Mouse (Mus musculus) cerebellum, adult 2 months (tissue): Measurements from ENCODE around the gene Cyb5r4. TPM values are rescaled to one million over a fixed set of nuclear protein-coding genes. Genes with fewer than 3 reads are reported as not detected.
A peak's percentile ranks its signal among the peaks of the same experiment; 100 is the strongest.

Experiments used
- DNase-seq, 2 experiments: peaks; one replicate each; pipeline ENCODE4 v3.0.0; 2021
- H3K27ac ChIP-seq: fragments of 200-500 bp; 2 replicates; pipeline ENCODE4 v1.5.1; 2012; ENCODE audit warnings: low read length, control low read depth, inconsistent platforms; ENCODE audit not compliant: insufficient read depth
- H3K27me3 ChIP-seq: fragments of 200-500 bp; 2 replicates; pipeline ENCODE4 v1.6.1; 2012; ENCODE audit warnings: inconsistent platforms, mild to moderate bottlenecking, low read length, moderate library complexity; ENCODE audit not compliant: control insufficient read depth, insufficient read depth
- H3K4me1 ChIP-seq: fragments of 200-500 bp; 2 replicates; pipeline ENCODE4 v1.6.1; 2011; ENCODE audit warnings: low read length; ENCODE audit not compliant: control insufficient read depth, insufficient read depth
- H3K4me3 ChIP-seq: fragments of 200-500 bp; replicated peaks from 2 replicates; pipeline ENCODE3; 2011; ENCODE audit warnings: mild to moderate bottlenecking, low read depth, low read length, control low read depth; ENCODE audit not compliant: insufficient read depth
- CTCF ChIP-seq: fragments of 200-500 bp; IDR thresholded peaks from 2 replicates; pipeline ENCODE4 v1.5.1; 2011; ENCODE audit warnings: low read depth, mild to moderate bottlenecking, control low read depth, low read length, moderate library complexity, borderline replicate concordance; ENCODE audit not compliant: insufficient read depth
- POLR2A ChIP-seq: fragments of 200-500 bp; IDR thresholded peaks from 2 replicates; pipeline ENCODE4 v1.6.1; 2011; ENCODE audit warnings: low read length, control low read depth, borderline replicate concordance; ENCODE audit not compliant: insufficient read depth
- WGBS: fragments of 180-500 bp; shearing (Covaris S2); methylation state at CpG from one replicate; pipeline ENCODE4 v1.1.7; 2018; 5-methylcytosine and 5-hydroxymethylcytosine counted together
- polyA plus RNA-seq: library from polyadenylated mRNA; depleted of rRNA; stranded (reverse); fragments of >200 nt; gene quantifications from 2 replicates; pipeline ENCODE4 v1.2.3, GENCODE M21; 2012

The Cyb5r4 gene
- polyA plus RNA-seq, 1 experiment: 34.3 TPM

DNA sequence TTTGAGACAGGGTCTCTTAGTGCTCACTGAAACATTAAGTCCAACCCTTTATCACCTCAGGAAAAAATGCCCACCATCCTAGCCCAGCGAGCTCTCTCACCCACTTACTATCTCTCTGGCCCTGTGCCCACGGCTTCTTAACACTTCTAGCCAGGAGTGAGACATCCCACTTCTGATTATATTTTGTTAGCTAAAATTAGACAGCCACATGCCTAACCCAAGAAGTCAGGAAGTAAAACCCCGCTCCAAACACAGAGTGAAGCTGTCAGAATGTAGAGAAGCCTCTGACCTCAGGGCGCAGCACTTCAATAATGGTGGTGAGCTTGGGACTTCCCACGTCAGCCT lies 16.4 kb upstream of the Cyb5r4 start:
- Histone ChIP-seq H3K4me1 (peaks cover 16% of the 10 kb centered on the region), H3K27ac (peak overlapping the region; percentile 43; the same call in 1 of the 2 replicates), H3K27me3 (no peaks in the 10 kb centered on the region), H3K4me3 (no peak overlapping the region)
- DNase-seq: no peak
- 73% methylated on average over 5 of the region's 5 CpGs for WGBS
- TF ChIP-seq POLR2A: no peak
- TF ChIP-seq CTCF: no peak

DNA sequence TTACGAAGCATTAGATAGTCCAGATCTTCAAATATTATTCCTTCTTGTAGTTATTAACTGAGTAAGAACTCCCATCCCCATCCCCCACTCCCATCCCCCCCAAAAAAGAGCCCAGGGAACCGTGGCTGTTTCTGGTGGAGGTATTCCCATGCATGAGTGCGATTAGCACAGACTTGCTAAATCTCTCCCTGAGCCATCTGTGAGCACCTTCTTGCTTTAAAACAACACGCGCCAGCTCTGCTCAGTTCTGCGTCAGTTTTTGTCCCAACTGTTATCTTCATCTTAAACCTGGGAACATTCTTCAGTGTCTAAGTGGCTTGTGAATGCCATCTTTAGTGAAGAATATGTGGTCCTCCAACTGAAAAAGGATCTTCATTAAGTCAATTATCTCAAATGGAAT lies 13.3 kb upstream of the Cyb5r4 start:
- TF ChIP-seq POLR2A (no peak), CTCF (no peak)
- no peak overlapping the region for H3K27ac ChIP-seq
- 46% methylated on average over 6 of the region's 6 CpGs for WGBS
- DNase-seq: no peak
- H3K4me3 ChIP-seq: no peak overlapping the region
- H3K4me1 ChIP-seq: peaks cover 16% of the 10 kb centered on the region
- no peaks in the 10 kb centered on the region for H3K27me3 ChIP-seq

DNA sequence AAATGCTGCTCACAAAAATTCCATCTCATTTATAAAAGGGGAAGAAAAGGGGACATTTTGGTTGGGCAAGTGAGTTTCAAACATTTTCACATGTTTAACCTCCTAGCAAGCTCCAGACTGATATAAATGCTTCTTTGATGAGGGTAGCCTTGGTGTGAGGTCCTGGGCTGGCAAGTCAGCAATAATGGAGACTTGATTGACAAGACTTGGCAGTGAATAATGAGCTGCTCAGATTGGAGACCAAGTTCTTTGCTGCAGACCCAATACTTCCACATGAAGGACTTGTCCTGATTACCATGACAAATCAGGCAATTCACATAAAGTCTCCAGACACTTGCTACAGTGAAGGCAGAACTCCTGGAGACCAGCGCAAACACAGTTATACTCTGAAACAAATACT lies 12.9 kb upstream of the Cyb5r4 start:
- H3K27ac ChIP-seq: no peak overlapping the region
- WGBS: 93% methylated on average over 1 of the region's 1 CpGs
- DNase-seq: no peak
- H3K27me3 ChIP-seq: no peaks in the 10 kb centered on the region
- TF ChIP-seq POLR2A (no peak), CTCF (no peak)
- no peak overlapping the region for H3K4me3 ChIP-seq
- peaks cover 14% of the 10 kb centered on the region for H3K4me1 ChIP-seq

DNA sequence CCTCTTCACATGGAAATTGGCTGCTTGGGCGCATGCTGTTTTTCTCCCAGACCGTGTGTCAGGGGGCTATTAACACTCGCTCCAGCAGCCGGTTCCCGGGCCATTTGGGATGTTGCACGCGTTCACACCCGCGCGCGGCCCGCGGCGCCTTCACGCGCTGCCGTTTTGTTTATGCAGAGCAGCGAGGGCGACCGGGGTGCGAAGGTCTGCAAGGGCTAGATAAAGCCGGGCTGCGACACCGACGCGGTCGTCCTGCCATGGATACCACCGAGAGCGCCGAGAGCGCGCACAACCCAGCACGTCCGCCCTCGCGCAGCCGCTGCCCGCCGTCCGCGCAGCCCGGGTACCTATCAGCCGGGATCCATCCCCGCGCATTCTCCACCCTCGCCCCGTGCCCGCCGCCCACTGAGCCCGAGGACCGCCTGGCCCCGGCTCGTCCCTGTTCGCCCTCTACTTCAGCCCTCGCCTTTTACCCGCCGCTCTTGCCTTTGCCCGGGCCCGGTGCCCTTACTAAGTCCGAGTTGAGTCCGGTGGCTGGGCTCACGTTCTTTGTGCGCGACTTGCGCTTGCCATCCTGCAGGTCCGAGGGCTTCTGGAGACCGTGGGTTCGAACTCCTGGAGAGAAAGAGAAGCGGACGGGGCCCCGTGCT lies 6.4 kb upstream of the Cyb5r4 start, which contains the start of gene Ripply2:
TSS of gene Ripply2 (plus strand) at position 250 of the 650 bp plus-strand sequence.
- TF ChIP-seq CTCF: no peak
- peak; percentile 60 for TF ChIP-seq POLR2A
- H3K4me1 ChIP-seq: peaks cover 11% of the 10 kb centered on the region; the same call in 1 of the 2 replicates
- no peaks in the 10 kb centered on the region for H3K27me3 ChIP-seq
- DNase-seq: peak; percentile 76 to 83
- peak within 1 kb of the TSS; percentile 88 for H3K27ac ChIP-seq
- WGBS: under 1% methylated on average over 71 of the region's 71 CpGs
- H3K4me3 ChIP-seq: peak within 1 kb of the TSS; percentile 85

DNA sequence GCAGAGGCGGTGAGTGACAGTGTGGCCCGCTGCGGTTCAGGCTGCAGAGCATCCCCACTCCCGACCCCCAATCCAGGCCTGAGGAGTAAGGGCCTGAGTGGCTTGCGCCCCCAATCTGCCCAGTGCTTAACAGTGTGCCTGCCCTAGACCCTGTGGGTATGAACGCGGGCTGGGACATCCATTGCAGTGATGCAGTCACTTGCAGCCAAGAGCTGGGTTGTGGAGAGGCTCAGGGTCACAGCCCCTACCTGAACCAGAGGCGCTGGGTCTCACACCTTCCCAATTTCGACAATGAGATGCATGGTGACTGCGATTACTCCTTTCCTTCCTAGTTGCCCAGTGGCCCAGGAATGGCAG lies 5.9 kb upstream of the Cyb5r4 start:
- Histone ChIP-seq H3K27me3 (no peaks in the 10 kb centered on the region), H3K27ac (peak overlapping the region; percentile 88), H3K4me3 (peak overlapping the region; percentile 85), H3K4me1 (peaks cover 11% of the 10 kb centered on the region; the same call in 1 of the 2 replicates)
- no peak for DNase-seq
- 4% methylated on average over 10 of the region's 10 CpGs for WGBS
- TF ChIP-seq POLR2A (no peak), CTCF (no peak)

DNA sequence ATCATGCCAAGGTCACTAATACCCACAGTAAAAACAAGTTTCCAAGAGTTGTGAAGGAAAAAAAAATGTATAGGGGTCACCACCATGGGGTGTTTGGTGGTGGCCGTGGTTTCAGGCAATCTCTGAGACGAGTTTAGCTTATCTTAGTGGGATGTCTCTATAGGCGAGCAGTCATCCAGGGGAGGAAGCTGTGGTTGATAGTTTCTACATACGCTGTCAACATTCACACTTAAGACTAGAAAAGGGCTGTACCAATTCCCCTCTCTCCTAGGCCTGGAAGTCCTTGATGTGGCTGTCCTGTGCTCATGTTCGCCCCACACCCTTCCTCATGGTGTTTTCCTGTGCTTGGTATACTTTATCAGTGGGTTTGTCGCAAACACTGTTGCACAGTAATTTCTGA lies 4.0 kb downstream of the Cyb5r4 start:
- Histone ChIP-seq H3K27me3 (no peaks in the 10 kb centered on the region), H3K27ac (no peak overlapping the region), H3K4me1 (no peaks in the 10 kb centered on the region; the same call in 1 of the 2 replicates), H3K4me3 (no peak overlapping the region)
- TF ChIP-seq CTCF: no peak
- WGBS: 75% methylated on average over 6 of the region's 6 CpGs
- no peak for DNase-seq

DNA sequence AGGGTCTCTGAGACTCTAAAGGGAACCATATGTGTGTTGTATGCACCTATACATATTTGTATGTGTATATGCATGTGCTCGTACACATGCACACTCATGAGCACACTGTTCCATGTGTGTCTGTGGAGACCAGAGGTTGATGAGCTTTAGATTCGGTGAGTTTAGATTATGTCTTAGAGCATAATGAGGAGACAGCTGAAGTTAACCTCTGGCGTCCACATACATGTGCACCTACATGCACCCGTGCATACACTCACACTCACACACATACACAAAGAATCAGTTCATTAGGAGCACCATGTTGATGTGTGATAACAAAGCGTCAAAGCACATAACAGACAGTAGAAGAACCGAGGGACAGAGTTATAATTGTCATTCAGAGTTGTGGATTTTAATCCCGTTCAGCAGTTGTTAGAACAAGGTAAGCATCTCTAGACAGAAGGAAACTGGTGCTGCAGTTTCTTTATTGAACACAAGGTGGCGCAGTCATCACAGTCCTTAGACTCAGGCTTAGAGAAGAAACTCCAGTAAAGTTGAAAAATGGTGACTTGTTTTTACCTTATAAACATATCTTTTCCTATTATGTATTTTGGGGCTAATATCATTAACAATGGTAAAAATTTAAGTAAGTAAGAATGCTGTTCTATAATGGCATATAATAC lies 5.7 kb downstream of the Cyb5r4 start:
- Histone ChIP-seq H3K4me1 (no peaks in the 10 kb centered on the region; the same call in 1 of the 2 replicates), H3K4me3 (no peak overlapping the region), H3K27me3 (no peaks in the 10 kb centered on the region), H3K27ac (no peak overlapping the region)
- peak; percentile 64 to 65 for DNase-seq
- TF ChIP-seq POLR2A (no peak), CTCF (peak; percentile 57)
- 39% methylated on average over 8 of the region's 8 CpGs for WGBS

DNA sequence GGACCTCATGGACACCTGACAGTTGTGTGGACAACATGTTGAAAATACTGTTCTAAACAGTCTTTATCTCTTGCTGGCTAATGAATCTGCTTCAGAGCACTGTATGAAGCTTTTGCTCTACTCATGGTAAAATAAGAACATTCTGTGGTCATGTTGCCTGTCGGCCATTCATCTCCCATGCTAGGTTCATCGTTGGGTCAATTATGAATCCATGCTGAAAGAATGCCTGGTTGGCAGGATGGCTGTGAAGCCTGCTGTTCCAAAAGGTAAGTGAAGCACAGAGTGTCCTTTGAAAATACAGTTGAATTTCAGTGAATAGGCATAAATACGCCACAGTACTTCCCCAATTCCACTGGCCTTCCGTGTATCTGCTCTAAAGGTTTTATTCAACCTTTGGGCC lies 10.4 kb downstream of the Cyb5r4 start:
- DNase-seq: no peak
- TF ChIP-seq POLR2A (no peak), CTCF (no peak)

More for the DNA sequence above, 10.4 kb downstream of the Cyb5r4 start:
- Histone ChIP-seq H3K27ac (no peak overlapping the region), H3K4me3 (no peak overlapping the region), H3K27me3 (no peaks in the 10 kb centered on the region), H3K4me1 (no peaks in the 10 kb centered on the region; the same call in 1 of the 2 replicates)
- 46% methylated on average over 4 of the region's 4 CpGs for WGBS
